Mouse (Mus musculus): ENCODE data around the gene Fcgr4.
"Not testable (repeated sequence)": the region's sequence is repeated elsewhere in the genome, so short reads cannot be mapped to it uniquely, and the experiment has no call there.

- not testable (repeated sequence) for TF ChIP-seq POLR2A (IDR thresholded peaks at IDR 0.05; ENCODE audit: control insufficient read depth, extremely low read depth, insufficient read depth, low read length, poor library complexity); CTCF (IDR thresholded peaks at IDR 0.05; ENCODE audit: borderline replicate concordance, control insufficient read depth, extremely low read depth, insufficient read depth, low read length, poor library complexity)
These were observed 52.2 kb downstream of the Fcgr4 start for GRCm38 (mm10) chr1:171070879-171071278.

Data from thymus, adult 2 months (tissue).